Mouse (Mus musculus) lung, postnatal 10 days (tissue): Measurements from ENCODE around the gene Cxcl10.
A peak's percentile ranks its signal among the peaks of the same experiment; 100 is the strongest.

ENCODE experiments used
- DNase-seq: peaks from one replicate; pipeline ENCODE4 v3.0.0; 2021

The Cxcl10 gene

DNA sequence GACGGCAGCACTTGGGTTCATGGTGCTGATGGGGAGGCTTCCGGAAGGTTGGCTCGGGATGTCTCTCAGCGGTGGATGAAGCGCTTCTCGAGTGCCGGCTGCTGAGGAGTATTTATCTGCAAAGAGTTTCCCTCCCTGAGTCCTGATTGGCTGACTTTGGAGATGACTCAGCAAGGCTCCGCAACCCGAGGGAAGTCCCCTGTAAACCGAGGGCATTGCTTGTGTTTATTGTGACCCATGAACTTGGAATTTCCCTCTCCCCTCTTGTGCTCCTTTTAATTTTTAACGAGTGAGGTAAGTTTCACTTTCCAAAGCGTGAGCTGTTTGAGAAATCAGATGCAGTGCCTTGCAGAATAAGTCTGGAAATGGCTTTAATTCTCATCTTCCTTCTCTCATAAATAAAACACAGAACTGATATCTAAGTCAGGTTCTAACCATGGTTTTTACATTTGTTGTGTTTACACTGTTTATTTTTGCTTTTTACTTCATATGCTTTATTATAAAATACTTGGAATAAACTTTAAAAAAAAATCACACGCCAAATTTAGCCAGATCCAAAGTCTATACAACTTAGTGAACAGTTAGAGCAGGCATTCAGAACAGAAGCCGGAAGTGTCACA is at the start of gene Cxcl10:
Gene Cxcl10, minus strand, starts transcription at position 96 of the 620 bp plus-strand sequence.
- peak; percentile 52 for DNase-seq

DNA sequence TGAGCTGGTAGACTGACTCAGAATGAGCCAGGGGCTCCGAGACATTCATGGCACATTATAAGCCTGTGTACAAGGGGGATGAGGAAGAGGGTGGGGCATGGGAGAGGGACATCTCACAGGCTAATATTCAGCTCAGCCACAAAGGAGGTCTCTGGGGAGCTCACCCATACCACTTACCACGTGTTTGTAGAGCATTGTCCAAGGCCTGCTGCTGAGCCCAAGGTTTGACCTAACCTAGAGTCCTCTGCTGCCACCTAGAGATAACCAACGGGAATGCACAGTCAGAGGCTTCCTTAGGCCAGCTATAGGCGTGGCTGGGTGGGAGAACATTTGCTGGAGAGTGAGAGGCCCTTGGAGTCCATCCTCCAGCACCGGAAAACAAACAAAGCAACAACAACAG is 49.5 kb upstream of the Cxcl10 start:
- DNase-seq = peak; percentile 90

DNA sequence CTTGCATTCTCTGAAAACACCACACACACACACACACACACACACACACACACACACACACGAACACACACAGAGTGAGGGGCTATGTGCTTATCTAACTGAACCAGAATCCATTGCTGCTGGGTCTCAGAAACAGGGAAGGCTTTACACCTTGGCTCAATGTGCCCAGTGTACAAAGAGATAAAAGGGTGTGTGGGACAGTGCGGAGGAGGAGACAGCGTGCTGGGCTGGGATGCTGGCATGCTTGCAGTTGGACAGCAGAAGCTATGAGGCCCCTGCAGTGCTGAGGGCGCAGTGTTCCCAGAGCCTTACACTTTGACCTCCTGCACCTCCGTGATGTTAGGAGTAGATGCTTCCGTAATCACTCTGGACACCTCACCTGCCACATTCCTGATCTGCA is 47.8 kb upstream of the Cxcl10 start:
- DNase-seq = no peak

DNA sequence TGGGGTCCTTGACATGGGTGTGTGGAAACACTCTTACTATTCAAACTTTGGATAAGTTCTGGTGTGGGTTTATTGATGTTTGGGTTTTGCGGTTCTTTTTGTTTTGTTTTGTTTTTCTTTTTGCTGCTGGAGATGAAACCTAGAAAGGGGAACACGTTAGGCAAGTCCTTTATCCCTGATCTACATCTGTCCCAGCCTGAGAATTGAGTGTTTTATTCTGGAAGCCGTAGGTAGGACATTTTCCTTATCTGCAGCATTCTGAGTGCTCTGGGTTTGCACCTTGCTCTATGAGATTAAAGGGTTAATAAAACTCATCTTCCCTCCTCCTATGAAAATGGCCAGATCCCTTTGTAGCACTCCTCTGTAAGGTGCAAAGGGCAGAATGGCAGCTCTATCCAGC is 47.1 kb upstream of the Cxcl10 start:
- DNase-seq = no peak

DNA sequence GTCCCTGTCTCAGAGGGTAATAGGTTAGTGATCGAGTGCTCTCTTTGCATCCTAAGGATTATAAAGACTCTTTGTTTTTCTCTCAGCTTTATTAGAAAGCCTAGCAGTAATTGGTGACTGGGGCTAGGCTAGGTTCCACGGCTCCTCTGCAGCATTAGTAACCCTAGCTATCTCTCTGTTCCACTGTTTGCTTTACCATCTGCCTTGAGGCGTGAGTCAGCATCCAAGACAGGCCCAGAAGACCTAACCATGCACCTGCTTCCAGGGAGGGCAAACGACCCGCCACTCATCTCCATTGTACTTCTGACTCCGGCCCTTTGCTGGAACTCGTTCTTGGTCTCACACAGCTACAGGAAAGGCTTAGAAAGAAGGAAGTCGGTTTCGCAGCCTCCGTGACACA is 45.2 kb upstream of the Cxcl10 start:
- DNase-seq = no peak

DNA sequence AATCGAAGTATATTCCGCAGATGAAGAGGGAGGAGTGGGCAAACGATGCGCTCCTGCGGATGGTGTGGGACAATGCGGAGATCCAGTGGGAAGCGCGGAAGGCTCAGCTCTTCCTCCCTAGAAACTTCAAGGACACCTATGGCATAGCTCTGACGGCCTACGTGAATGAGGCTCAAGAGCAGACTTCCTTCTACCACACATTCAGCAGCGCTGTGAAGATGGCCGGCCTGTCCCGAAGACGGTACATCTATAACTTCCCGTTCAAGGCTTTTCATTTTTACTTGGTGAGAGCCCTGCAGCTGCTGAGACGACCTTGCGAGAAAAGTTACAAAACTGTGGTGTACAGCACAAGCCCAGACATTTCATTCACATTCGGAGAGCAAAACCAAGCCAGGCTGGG is 43.9 kb upstream of the Cxcl10 start:
- DNase-seq = no peak

DNA sequence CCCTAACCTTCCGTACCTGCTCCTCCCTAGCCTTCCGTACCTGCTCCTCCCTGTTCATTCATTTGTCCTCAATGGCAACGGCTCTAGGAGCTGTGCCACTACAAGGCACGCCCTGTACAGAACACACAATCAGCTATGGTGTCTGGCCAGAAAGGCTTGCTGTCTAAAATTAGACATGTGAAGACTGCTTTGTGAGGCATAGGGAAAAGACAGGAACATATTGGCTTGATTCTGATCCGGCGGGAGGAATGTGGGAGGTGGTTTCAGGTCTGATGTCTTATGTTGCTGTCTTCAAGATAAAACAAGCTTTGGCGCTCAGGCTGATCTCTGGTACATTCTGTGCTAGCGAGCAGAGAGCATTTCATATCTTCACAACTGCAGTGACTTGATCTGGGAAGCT is 41.9 kb upstream of the Cxcl10 start:
- no peak for DNase-seq

DNA sequence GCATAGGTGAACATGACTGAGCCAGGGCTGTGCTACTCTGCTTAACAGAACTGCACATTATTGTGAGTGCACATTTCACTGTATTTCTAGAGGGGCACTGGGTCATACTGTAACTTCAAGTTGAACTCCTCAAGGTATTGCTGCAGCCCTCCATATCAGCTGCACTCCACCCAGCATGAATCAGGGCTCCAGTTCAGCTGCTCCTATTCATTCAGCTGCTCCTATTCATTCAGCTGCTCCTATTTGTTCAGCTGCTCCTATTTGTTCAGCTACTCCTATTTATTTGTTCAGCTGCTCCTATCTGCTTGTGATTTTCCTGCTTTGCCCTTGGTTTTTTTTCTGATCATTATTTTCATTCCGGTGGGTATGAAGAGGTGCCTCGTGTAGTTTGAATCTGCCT is 41.3 kb upstream of the Cxcl10 start:
- DNase-seq = no peak

DNA sequence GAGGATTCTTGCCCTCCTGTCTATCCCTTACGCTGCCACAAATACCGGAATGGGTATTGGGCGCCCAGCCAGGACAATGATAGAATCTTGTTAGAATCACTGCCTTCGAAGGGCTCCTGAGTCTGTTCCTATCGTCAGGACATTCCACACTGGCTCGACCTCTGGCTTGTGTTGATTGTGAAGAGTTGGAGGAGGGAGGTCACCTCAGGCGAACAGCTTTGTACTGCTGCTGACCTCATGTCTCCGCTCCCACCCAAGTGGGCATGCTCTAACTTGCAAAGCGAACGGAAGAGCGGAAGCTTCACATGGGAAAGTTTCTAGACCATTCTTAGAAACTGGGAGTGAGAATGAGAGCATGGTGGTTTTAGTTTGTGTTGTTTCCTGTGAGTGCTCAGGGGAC is 38.7 kb upstream of the Cxcl10 start:
- peak; percentile 45 for DNase-seq

DNA sequence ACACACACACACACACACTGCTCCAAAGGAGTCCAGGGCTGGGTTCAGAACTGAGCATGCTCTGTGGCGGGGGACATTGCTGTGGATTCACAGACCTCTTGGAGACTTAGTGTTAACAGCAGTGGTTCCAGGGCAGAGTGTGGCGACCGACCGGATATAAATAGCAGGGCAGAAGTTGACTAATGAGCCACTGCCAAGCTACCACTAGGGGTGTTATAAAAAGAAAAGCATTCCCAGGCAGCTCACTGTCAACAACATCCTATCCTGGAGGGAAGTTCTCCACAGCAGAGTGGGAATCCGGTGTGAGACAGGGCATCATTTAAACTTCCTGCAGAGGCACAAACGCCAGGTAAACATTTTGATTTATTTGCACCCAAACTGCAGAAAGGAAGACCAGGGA is 38.0 kb upstream of the Cxcl10 start:
- peak; percentile 66 for DNase-seq

DNA sequence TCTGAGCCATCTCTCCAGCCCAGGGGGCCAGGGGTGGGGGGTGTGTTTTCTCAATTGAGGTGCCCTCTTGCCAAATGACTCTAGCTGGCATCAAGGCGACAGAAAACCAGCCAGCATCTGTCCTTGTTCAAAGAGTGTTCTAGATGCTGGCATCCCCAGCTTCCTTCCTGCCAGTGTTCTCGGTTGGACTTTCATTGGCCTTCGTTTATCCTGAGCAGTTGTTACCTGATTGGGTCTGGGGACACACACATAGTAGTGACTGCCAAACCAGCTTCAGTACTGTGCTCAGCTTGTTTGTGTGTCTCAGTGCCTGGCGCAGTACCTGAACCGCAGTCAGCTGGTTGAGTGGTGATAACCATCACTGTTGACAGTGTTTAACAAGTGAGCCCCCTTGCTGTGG is 37.4 kb upstream of the Cxcl10 start:
- no peak for DNase-seq

DNA sequence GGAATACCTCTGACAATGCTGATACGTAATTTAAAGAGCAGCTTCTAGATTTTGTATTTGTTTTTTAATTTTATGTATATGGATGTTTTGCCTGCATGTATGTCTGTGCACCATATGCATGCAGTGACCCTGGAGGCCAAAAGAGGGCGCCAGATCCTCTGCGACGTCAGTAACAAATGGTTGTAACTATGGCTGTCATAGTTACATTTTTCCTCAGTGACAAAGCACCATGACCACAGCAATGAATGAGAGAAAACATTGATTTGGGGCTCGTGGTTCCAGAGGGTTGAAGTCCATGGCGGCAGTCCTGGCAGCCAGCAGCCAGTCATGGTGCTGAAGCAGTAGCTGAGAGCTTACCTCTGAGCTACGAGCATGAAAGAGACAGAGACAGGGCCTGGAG is 36.2 kb upstream of the Cxcl10 start:
- DNase-seq = no peak

DNA sequence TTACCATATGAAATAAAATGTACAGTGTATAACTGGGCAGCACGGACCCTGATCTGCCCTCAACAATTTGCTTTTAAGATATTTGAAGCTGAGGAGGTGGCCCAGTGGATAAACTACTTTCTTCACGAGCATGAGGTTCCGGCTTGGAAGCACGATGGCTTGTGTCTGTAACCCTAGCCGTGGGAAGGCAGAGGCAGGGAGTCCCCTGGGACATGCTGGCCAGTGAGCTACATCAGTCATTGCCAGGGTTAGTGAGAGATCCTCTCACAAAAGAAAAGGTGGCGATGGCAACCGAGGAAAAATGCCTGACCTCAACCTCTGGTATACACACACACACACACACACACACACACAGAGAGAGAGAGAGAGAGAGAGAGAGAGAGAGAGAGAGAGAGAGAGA is 35.1 kb upstream of the Cxcl10 start:
- DNase-seq = no peak

DNA sequence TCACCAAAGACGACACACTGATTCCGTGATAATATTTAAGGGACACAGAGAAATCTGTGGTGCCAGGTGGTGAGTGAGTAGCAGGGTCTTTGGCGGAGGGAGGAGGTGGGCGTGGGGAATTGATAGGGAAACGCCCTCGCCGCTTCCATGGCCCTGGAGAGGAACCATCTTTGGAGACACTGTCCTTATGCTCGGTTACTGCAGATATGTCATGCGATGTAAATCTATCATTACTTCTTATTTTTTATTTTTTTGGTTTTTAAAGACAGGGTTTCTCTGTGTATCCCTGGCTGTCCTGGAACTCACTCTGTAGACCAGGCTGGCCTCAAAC is 33.6 kb upstream of the Cxcl10 start:
- no peak for DNase-seq

DNA sequence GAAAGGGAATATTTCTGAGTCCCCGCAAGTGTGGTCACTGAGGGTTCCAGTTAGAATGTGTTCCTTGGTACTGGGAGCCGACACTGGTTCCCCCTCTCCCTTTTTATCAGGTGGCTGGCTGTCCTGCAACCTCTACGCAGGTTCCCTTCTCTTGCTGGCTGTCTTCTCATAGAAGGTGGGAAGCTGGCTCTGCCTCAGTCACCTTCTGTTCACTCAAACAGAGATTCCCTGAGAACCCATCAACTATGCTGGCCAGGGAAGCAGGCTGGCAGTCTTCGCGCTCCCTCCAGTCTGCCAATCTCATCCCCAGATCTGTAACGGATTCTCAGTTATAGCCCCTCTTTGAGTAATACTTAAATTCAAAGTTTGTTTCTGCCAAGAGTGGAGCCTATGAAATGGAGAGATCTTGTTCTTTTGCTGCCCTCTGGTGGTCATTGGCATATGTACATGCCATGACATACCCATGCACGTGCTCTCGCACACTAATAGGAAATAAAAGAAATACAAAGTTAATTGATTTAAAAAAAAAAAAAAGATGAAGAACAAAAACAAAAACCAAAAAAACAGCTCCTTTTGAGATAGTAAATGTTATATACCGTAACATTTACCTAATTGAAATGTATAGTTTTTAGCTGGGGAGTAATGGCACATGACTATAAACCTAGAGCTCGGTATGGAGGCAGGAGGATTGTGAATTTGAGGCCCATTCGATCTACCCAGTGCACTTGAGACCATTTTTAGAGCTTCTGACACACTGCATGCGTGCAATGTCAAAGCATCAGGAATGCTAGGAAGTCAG is 33.1 kb upstream of the Cxcl10 start:
- peak; percentile 86 for DNase-seq

DNA sequence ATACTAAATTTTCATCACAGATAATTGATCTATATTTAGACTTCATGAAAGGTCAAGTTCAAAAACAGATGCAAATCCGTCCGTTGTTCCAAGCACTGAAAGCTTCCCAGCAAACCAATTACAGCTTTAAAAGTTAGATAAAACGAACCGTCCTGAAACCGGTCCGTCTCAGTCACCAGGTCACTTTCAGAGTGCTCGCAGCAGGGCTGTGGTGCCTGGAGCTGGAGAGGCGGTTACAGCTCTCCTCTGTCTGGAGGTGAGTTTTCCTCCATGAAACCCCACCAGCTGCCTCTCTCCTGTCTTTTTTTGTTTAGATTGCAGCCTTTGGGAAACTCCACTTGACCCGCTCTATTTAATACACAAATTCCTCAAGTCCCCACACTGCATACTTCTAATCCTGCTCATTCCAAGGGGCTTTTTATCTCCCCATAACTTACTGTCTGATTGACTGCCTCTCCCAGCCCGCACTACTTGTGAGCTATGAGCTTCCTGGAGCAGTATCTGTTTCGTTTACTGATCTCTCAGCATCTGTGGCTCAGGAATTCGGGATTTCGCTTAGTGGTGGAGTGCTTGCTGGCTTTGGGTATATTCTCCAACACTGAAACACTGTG is 28.2 kb upstream of the Cxcl10 start:
- no peak for DNase-seq

DNA sequence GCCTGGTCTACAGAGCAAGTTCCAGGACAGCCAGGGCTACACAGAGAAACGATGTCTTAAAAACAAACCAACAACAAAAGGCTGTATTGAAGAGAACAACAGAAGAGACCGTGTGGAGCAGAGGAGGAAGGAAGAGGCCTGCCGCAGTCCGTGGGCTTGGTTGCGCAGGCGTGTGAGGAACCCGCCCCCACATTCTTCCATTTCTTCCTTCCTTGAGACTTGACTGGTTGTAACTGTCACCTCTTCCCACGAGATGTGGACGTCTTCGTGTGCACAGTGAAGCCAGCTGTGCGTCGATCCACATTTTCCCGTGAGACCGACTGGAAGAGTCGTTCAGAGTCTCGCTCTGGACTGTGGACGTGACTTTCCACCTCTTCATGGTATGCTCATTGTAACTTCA is 26.7 kb upstream of the Cxcl10 start:
- DNase-seq = peak; percentile 26

DNA sequence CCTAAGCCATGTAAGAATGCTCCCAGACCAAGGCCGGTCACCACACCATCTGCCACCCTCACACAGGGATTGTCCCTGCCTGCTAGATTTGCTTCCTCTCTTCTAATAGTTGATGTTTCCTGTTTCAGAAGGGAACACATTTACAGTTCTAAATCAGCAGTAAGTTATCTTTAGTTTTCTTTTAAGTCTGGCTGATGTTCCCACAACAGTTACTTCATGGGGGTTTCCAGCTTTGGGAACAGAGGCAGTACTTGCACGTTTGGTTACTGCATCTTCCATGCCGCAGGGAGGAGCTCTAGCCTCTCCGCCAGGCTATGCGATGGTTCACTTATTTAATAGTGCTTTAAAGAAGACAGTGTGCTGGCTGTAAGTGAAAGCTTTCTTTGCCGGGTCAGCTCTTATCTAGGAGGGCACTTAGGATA is 26.0 kb upstream of the Cxcl10 start:
- peak; percentile 41 for DNase-seq

DNA sequence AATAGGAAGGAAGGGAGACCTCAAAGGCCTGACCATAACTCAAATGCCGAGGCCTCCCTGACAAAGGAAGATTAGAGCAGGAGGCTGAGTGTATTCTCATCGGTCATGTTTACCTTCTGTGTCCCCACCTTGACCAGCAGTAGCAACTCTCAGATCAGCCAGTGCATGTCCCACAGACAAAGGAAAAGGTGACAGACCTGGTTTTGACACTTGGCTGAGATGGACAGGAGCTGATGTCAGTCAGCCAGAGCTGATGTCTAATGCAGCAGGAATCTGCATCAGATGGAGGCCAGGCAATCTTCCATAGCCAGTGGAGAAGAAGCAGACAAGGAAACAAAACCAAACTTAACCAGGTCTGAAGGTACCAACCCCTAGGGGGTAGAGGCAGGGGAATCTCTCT is 23.9 kb upstream of the Cxcl10 start:
- DNase-seq = no peak

DNA sequence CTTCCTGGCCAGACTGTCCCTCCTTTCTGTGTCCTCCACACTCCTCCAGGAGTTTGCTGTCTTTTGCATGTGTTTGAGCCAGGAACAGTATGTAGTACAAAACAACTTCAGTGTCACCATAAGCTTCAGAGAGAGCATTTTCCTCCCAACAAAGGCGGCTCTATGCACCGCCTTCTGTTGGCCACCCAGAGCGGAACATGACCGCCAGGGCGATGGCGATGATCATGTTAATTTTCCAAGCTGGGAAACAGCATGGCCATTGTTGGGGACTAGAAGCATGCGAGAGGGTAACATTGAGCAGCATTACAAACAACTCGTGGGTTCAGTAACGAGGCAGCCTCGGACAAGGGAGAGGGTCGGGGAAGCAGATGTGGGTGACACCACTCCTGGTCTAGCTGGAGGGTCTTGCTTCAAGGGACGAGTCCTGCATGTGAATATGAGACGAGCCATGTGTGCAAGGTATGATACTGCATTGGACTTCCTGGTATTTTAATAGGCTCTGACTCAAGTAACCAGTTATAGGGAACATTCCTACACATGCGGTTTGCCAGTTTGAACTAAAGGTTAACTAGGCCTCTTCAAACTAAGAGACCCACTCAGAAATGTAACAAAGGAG is 22.8 kb upstream of the Cxcl10 start:
- DNase-seq = no peak

DNA sequence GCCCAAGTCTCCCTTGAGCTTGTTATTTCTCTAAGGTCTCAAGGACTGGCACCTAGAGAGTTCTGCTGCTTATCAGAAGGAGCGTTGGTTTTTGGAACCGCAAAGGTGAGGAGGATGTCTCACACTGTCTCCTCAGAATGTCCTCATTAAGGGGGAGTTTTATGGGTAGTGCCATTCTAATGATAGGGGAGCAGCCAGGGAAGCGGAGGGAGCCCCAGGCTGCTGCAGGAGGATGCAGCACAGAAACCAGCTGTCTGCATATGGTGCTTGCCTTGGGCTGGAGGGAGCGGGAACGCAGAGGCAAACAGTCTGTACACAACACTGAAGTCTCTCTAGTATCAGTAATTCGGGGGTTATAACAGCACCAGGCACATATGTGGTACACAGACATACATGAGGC is 22.2 kb upstream of the Cxcl10 start:
- DNase-seq = no peak

DNA sequence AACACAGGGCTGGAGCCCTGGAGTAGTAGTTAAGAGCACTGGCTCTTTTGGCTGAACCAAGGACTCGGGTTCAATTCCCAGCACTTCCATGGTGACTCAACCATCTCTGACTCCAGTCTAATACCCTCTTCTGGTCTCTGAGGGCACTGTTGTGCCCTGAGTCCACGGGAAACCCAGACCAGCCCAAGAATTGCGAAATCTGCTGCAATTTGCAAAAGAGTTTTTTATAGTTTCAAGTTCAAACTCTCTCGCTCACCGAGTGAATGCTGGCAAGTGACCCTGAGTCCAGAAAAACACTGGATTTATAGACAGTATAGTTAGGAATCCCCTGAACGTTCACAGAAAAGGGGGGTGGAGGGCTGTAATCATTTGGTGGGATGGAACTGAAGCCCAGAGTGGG is 21.7 kb upstream of the Cxcl10 start:
- no peak for DNase-seq

DNA sequence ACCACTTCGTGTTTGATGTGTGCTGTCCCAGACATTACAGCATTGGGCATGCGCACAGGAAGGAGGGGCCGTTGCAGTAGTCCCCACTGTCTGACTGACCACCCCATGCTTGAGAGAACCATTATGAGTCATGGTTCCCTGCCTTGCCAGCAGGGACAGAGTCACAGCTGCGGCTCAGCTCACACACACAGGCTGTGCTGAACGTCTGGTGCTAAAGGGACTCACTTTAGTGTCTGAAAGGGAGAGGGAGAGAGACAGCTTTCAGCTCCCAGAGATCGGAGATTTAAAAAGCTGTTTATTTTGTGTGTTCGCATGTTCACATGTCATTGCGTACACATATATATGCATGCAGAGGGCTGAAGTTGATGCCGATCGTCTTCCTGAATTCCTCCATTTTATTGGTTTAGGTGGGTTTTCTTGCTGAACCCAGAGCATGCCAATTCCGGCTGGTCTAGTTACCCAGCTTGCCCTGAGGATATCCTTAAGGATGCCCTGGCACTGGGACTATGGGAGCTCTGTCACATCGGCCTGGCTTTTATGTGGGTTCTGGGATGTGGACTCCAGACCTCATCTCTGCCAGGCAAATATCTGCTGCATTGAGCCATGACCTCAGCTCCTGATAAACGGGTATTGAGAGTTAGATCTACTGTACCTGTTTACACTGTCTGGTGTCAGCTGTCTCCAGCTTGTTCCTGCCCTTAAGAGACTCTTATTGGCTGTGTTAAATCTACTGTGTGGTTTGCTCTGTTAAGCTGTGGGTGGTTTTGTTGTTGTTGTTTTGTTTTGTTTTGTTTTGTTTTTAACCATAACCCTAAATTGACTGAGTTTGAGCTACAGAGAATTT is 20.7 kb upstream of the Cxcl10 start:
- DNase-seq = peak; percentile 79
